In genomic region chr1:136953444-136954107, GRCm38 (mm10) we compare ENCODE assay signal across 12 mouse cellular contexts. TPM values are rescaled to one million over a fixed set of nuclear protein-coding genes. Genes with fewer than 3 reads are reported as not detected.
DNase-seq lines count a peak whose midpoint lies in the region; ATAC-seq and TF ChIP-seq lines count a peak whose summit lies in the region.
"Had no signal": no experiment of that assay in that cellular context is flagged by ENCODE, and none has a peak within 500 bp of the region (broad histone marks: within the 10 kb centered on the region; RNA-seq: fewer than 3 reads in every experiment).

No protein-coding gene starts in this region.

- TF ChIP-seq EP300 in lung, postnatal 0 days (IDR thresholded peaks at IDR 0.05), result no peak
- no peak for TF ChIP-seq EP300 in liver, postnatal 0 days (IDR thresholded peaks at IDR 0.05; ENCODE audit: low read depth)

- no peak overlapping the region for H3K27ac ChIP-seq in heart, embryonic 11.5 days (ENCODE audit: low read depth, low read length)
- no peak overlapping the region for H3K27ac ChIP-seq in lung, embryonic 16.5 days (ENCODE audit: low read length)
- no peak overlapping the region for H3K27ac ChIP-seq in lung, postnatal 0 days (ENCODE audit: low read length)
- no peak overlapping the region for H3K27ac ChIP-seq in embryonic facial prominence, embryonic 14.5 days (replicated peaks; ENCODE audit: low read depth, low read length)
- no peak overlapping the region for H3K27ac ChIP-seq in liver, postnatal 0 days (ENCODE audit: low read depth)
- H3K27ac ChIP-seq: hindbrain, embryonic 15.5 days had no signal

- peak overlapping the region; percentile 45 for H3K4me3 ChIP-seq in heart, embryonic 11.5 days (ENCODE audit: low read depth, low read length)
- H3K4me3 ChIP-seq in lung, embryonic 16.5 days (ENCODE audit: low read length), result no peak overlapping the region
- no peak overlapping the region for H3K4me3 ChIP-seq in lung, postnatal 0 days (ENCODE audit: low read depth, low read length)
- peak overlapping the region; percentile 39; the same call in 1 of the 2 replicates for H3K4me3 ChIP-seq in embryonic facial prominence, embryonic 14.5 days (ENCODE audit: low read depth, low read length)
- H3K4me3 ChIP-seq in liver, postnatal 0 days (ENCODE audit: low read depth, low read length), result 0 out of 2 replicates have a peak overlapping the region, but pooled peaks have one; percentile 13

- peaks cover 12% of the 10 kb centered on the region for H3K4me1 ChIP-seq in heart, embryonic 11.5 days (ENCODE audit: control insufficient read depth, insufficient read depth, low read length)
- H3K4me1 ChIP-seq in lung, embryonic 16.5 days (replicated peaks; ENCODE audit: control insufficient read depth, insufficient read depth, low read length), result peaks cover 25% of the 10 kb centered on the region
- H3K4me1 ChIP-seq in lung, postnatal 0 days (ENCODE audit: insufficient read depth, low read depth, low read length), result peaks cover 14% of the 10 kb centered on the region
- peaks cover 27% of the 10 kb centered on the region for H3K4me1 ChIP-seq in embryonic facial prominence, embryonic 14.5 days (ENCODE audit: control insufficient read depth, insufficient read depth, low read length)
- H3K4me1 ChIP-seq in liver, postnatal 0 days (ENCODE audit: insufficient read depth), result peaks cover 7% of the 10 kb centered on the region

- peak overlapping the region; percentile 84 for H3K4me2 ChIP-seq in heart, embryonic 11.5 days
- H3K4me2 ChIP-seq in lung, embryonic 16.5 days (ENCODE audit: low read depth, low read length), result peak overlapping the region; percentile 30
- H3K4me2 ChIP-seq in lung, postnatal 0 days (replicated peaks; ENCODE audit: low read depth, low read length), result no peak overlapping the region; the same call in 1 of the 2 replicates
- H3K4me2 ChIP-seq in embryonic facial prominence, embryonic 14.5 days (ENCODE audit: low read depth, low read length), result peak overlapping the region; percentile 66
- H3K4me2 ChIP-seq in liver, postnatal 0 days (ENCODE audit: low read depth, low read length), result peak overlapping the region; percentile 63

- no peak for TF ChIP-seq CTCF in lung, postnatal 0 days (IDR thresholded peaks at IDR 0.05)
- TF ChIP-seq CTCF in liver, postnatal 0 days (IDR thresholded peaks at IDR 0.05; ENCODE audit: low read depth), result no peak

- DNase-seq in heart, adult 8-10 months (ENCODE audit: low spot score), result no peak
- no peak for DNase-seq in lung, postnatal 0 days (ENCODE audit: low spot score)
- no peak for DNase-seq in embryonic facial prominence, embryonic 14.5 days (ENCODE audit: low spot score)
- no peak for DNase-seq in liver, postnatal 0 days
- no peak for DNase-seq in c-Kit-positive CD71-positive TER-119-positive erythroid progenitor cells, embryonic 14.5 days (ENCODE audit: low spot score)
- no peak for DNase-seq in layer of hippocampus, adult 11-12 months (ENCODE audit: low spot score)
- DNase-seq: cerebellum, adult 9-11 months; lung, postnatal 36 days; thymus, postnatal 25 days had no signal

- peaks cover 73% of the 10 kb centered on the region for H3K27me3 ChIP-seq in heart, embryonic 11.5 days (ENCODE audit: control insufficient read depth, insufficient read depth, low read length)
- H3K27me3 ChIP-seq in lung, embryonic 16.5 days (ENCODE audit: control insufficient read depth, insufficient read depth, low read depth, low read length), result peaks cover 73% of the 10 kb centered on the region
- H3K27me3 ChIP-seq in lung, postnatal 0 days (replicated peaks; ENCODE audit: insufficient read depth, low read length), result peaks cover 40% of the 10 kb centered on the region
- peaks cover 88% of the 10 kb centered on the region for H3K27me3 ChIP-seq in embryonic facial prominence, embryonic 14.5 days (replicated peaks; ENCODE audit: control insufficient read depth, insufficient read depth, low read length)
- peaks cover 41% of the 10 kb centered on the region for H3K27me3 ChIP-seq in liver, postnatal 0 days (ENCODE audit: insufficient read depth, low read length)

- 0 out of 2 replicates have a peak, but pooled peaks cover 3% of the 10 kb centered on the region for H3K9me3 ChIP-seq in heart, embryonic 11.5 days (replicated peaks; ENCODE audit: control insufficient read depth, low read length)
- H3K9me3 ChIP-seq in lung, embryonic 16.5 days (ENCODE audit: control insufficient read depth, low read length), result no peaks in the 10 kb centered on the region
- H3K9me3 ChIP-seq in lung, postnatal 0 days (ENCODE audit: low read length), result no peaks in the 10 kb centered on the region
- H3K9me3 ChIP-seq in embryonic facial prominence, embryonic 14.5 days (ENCODE audit: control insufficient read depth, low read length), result no peaks in the 10 kb centered on the region
- no peaks in the 10 kb centered on the region for H3K9me3 ChIP-seq in liver, postnatal 0 days (ENCODE audit: low read length)

- no peak for ATAC-seq in heart, embryonic 11.5 days (replicated peaks; ENCODE audit: insufficient number of reproducible peaks, low FRiP score, low TSS enrichment)
- no peak for ATAC-seq in lung, embryonic 16.5 days (ENCODE audit: low read depth)
- no peak for ATAC-seq in lung, postnatal 0 days
- ATAC-seq in embryonic facial prominence, embryonic 14.5 days (ENCODE audit: low read depth), result no peak
- no peak for ATAC-seq in liver, postnatal 0 days

- no peak overlapping the region for H3K9ac ChIP-seq in heart, embryonic 11.5 days (ENCODE audit: low read depth, low read length)
- H3K9ac ChIP-seq in lung, embryonic 16.5 days (ENCODE audit: low read length), result no peak overlapping the region
- no peak overlapping the region for H3K9ac ChIP-seq in lung, postnatal 0 days (replicated peaks; ENCODE audit: low read depth)
- no peak overlapping the region for H3K9ac ChIP-seq in embryonic facial prominence, embryonic 14.5 days (ENCODE audit: low read depth, low read length)
- no peak overlapping the region for H3K9ac ChIP-seq in liver, postnatal 0 days (replicated peaks)
- H3K9ac ChIP-seq: hindbrain, embryonic 15.5 days had no signal

- H3K36me3 ChIP-seq in heart, embryonic 11.5 days (ENCODE audit: control insufficient read depth, insufficient read depth, low read length), result no peaks in the 10 kb centered on the region
- no peaks in the 10 kb centered on the region for H3K36me3 ChIP-seq in lung, embryonic 16.5 days (ENCODE audit: control insufficient read depth, insufficient read depth, low read length)
- no peaks in the 10 kb centered on the region for H3K36me3 ChIP-seq in lung, postnatal 0 days (ENCODE audit: insufficient read depth, low read length)
- no peaks in the 10 kb centered on the region for H3K36me3 ChIP-seq in embryonic facial prominence, embryonic 14.5 days (ENCODE audit: control insufficient read depth, insufficient read depth, low read length)
- no peaks in the 10 kb centered on the region for H3K36me3 ChIP-seq in liver, postnatal 0 days (replicated peaks; ENCODE audit: insufficient read depth, low read length)
- H3K36me3 ChIP-seq: hindbrain, embryonic 15.5 days had no signal

- 3% methylated on average over 15 of the region's 15 CpGs for WGBS in heart, embryonic 11.5 days (ENCODE audit: insufficient replicate concordance)
- WGBS in lung, embryonic 16.5 days, result 3% methylated on average over 15 of the region's 15 CpGs
- WGBS in lung, postnatal 0 days, result 8% methylated on average over 15 of the region's 15 CpGs
- WGBS in embryonic facial prominence, embryonic 14.5 days, result 2% methylated on average over 15 of the region's 15 CpGs
- WGBS in liver, postnatal 0 days (ENCODE audit: insufficient replicate concordance), result 4% methylated on average over 15 of the region's 15 CpGs

RNA-seq across cellular contexts. Expression of gene Nr5a2, which starts 6.7 kb away (rescaled TPM):
- polyA plus RNA-seq in heart, embryonic 11.5 days (2014; fragmentation: Nextera tagmentation; extraction: Ambion mirVana), result 0.14 TPM in 2 replicates
- total RNA-seq in heart, adult 8-10 months (2022), result 1 to 10 TPM in 1 of 4 experiments, under 1 TPM in 3; 0.41 to 1.1 (median 0.43) TPM
- polyA plus RNA-seq in lung, embryonic 16.5 days (2015; fragmentation: Nextera tagmentation; extraction: Ambion mirVana), result 2.3 and 2.5 TPM in 2 replicates
- 0.54 and 0.64 TPM in 2 replicates for polyA plus RNA-seq in lung, postnatal 0 days (2015; fragmentation: Nextera tagmentation; extraction: Ambion mirVana)
- 1.1 and 1.3 TPM in 2 replicates for polyA plus RNA-seq in embryonic facial prominence, embryonic 14.5 days (2014; fragmentation: Nextera tagmentation; extraction: Ambion mirVana)
- 3.1 and 3.2 TPM in 2 replicates for polyA plus RNA-seq in liver, postnatal 0 days (2015; fragmentation: Nextera tagmentation; extraction: Ambion mirVana)

Comparison
In these comparisons a context has a peak if more than half of its experiments do, and no peak if none do; other contexts are left out.
1. H3K4me3 ChIP-seq: peak in heart, embryonic 11.5 days (single experiment), embryonic facial prominence, embryonic 14.5 days (single experiment) and liver, postnatal 0 days (single experiment); none in lung, embryonic 16.5 days (single experiment) and lung, postnatal 0 days (single experiment).